Mouse (Mus musculus) limb, embryonic 13.5 days (tissue): ENCODE measurements around the gene Ugt1a2. TPM values are rescaled to one million over a fixed set of nuclear protein-coding genes. Genes with fewer than 3 reads are reported as not detected.
"Not testable (repeated sequence)": the region's sequence is repeated elsewhere in the genome, so short reads cannot be mapped to it uniquely, and the experiment has no call there.

Experiments
- ATAC-seq: fragments of 200-750 bp; cut with Nextera tagmentation; 2 replicates; pipeline ENCODE4 v1.8.0; 2017; ENCODE audit warnings: low read depth, moderate number of reproducible peaks, moderate TSS enrichment; ENCODE audit not compliant: low FRiP score
- H3K27ac ChIP-seq: fragments of 300-500 bp; sonication (generic); 2 replicates; pipeline ENCODE4 v1.5.1; 2015; ENCODE audit warnings: inconsistent platforms, mild to moderate bottlenecking, moderate library complexity
- H3K27me3 ChIP-seq: fragments of 300-500 bp; sonication (generic); 2 replicates; pipeline ENCODE4 v1.6.1; 2015; ENCODE audit warnings: mild to moderate bottlenecking, inconsistent platforms
- H3K36me3 ChIP-seq: fragments of 300-500 bp; sonication (generic); 2 replicates; pipeline ENCODE4 v1.6.1; 2015; ENCODE audit warnings: inconsistent platforms, mild to moderate bottlenecking, moderate library complexity
- H3K4me1 ChIP-seq: fragments of 300-500 bp; sonication (generic); 2 replicates; pipeline ENCODE4 v1.6.1; 2015; ENCODE audit warnings: inconsistent platforms
- H3K4me2 ChIP-seq: fragments of 300-500 bp; sonication (generic); replicated peaks from 2 replicates; pipeline ENCODE4 v1.6.1; 2015; ENCODE audit warnings: inconsistent platforms, mild to moderate bottlenecking, moderate library complexity
- H3K4me3 ChIP-seq: fragments of 300-500 bp; sonication (generic); 2 replicates; pipeline ENCODE4 v1.5.1; 2015; ENCODE audit warnings: moderate library complexity, mild to moderate bottlenecking, inconsistent platforms
- H3K9ac ChIP-seq: fragments of 300-500 bp; sonication (generic); 2 replicates; pipeline ENCODE4 v1.6.1; 2015; ENCODE audit warnings: mild to moderate bottlenecking, inconsistent platforms
- H3K9me3 ChIP-seq: fragments of 300-500 bp; sonication (generic); 2 replicates; pipeline ENCODE4 v1.6.1; 2016; ENCODE audit warnings: inconsistent platforms
- WGBS: fragments of 180-500 bp; shearing (Covaris S2); methylation state at CpG from one replicate; pipeline ENCODE4 v1.1.7; 2015; 5-methylcytosine and 5-hydroxymethylcytosine counted together
- polyA plus RNA-seq: library from polyadenylated mRNA; unstranded; fragments of >200 nt; fragmentation: Nextera tagmentation; extraction: Ambion mirVana; gene quantifications from 2 replicates; pipeline ENCODE4 v1.2.1, GENCODE M21; 2015

The Ugt1a2 gene
- not detected in 2 replicates for polyA plus RNA-seq

GRCm38 (mm10) chr1:88200456-88200855 is at the start of gene Ugt1a2:
Gene Ugt1a2, plus strand, starts transcription at chr1:88200601.
- Histone ChIP-seq H3K4me2 (no peak within 1 kb of the TSS), H3K9ac (no peak within 1 kb of the TSS), H3K9me3 (peaks cover 9% of the 10 kb centered on the region; the same call in 1 of the 2 replicates), H3K4me3 (no peak within 1 kb of the TSS), H3K36me3 (peaks cover 5% of the 10 kb centered on the region; the same call in 1 of the 2 replicates), H3K27me3 (no peaks in the 10 kb centered on the region), H3K4me1 (no peaks in the 10 kb centered on the region), H3K27ac (no peak within 1 kb of the TSS)
- ATAC-seq: no peak
- 80% methylated on average over 7 of the region's 7 CpGs for WGBS

DNA sequence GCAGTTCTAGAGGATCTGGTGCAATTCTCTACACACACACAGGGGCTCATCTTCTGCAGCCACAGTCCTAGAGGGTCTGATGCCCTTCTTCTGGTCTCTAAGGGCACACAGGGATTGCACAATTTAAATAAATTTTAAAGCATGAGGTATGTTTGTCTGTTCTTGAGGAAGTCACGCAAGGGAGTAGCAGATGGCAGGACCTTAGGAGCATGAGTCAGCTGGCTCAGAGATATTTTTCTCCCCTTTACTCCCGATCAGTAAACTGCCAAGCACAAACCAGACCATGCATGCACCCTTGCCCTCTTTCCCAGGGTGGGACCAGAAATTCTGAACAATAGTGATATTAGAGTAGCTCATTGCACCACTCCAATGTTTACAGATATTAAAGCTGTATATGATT is 42.0 kb upstream of the Ugt1a2 start:
- no peak for ATAC-seq
- no peak overlapping the region for H3K27ac ChIP-seq
- no peaks in the 10 kb centered on the region for H3K4me1 ChIP-seq
- 84% methylated on average over 2 of the region's 2 CpGs for WGBS
- no peaks in the 10 kb centered on the region for H3K27me3 ChIP-seq
- no peak overlapping the region for H3K4me2 ChIP-seq
- no peaks in the 10 kb centered on the region for H3K36me3 ChIP-seq
- H3K4me3 ChIP-seq: no peak overlapping the region
- H3K9me3 ChIP-seq: no peaks in the 10 kb centered on the region
- no peak overlapping the region for H3K9ac ChIP-seq

GRCm38 (mm10) chr1:88165711-88166110 is 34.7 kb upstream of the Ugt1a2 start, which contains the start of gene Ugt1a5:
Gene Ugt1a5, plus strand, starts transcription at chr1:88166012.
- no peak within 1 kb of the TSS for H3K9ac ChIP-seq
- 78% methylated on average over 5 of the region's 5 CpGs for WGBS

GRCm38 (mm10) chr1:88172190-88172589 is 28.2 kb upstream of the Ugt1a2 start:
- 82% methylated on average over 7 of the region's 7 CpGs for WGBS
- H3K36me3 ChIP-seq: not testable (repeated sequence)

More at GRCm38 (mm10) chr1:88165711-88166110, 34.7 kb upstream of the Ugt1a2 start, which contains the start of gene Ugt1a5:
- no peak for ATAC-seq
- Histone ChIP-seq H3K36me3 (no peaks in the 10 kb centered on the region), H3K4me1 (no peaks in the 10 kb centered on the region), H3K4me3 (no peak within 1 kb of the TSS), H3K27ac (no peak within 1 kb of the TSS), H3K9me3 (no peaks in the 10 kb centered on the region), H3K27me3 (no peaks in the 10 kb centered on the region), H3K4me2 (no peak within 1 kb of the TSS)

GRCm38 (mm10) chr1:88179657-88180056 is 20.7 kb upstream of the Ugt1a2 start:
- no peaks in the 10 kb centered on the region; the same call in 1 of the 2 replicates for H3K27me3 ChIP-seq
- no peaks in the 10 kb centered on the region for H3K36me3 ChIP-seq
- H3K9ac ChIP-seq: no peak overlapping the region
- no peak for ATAC-seq
- H3K27ac ChIP-seq: no peak overlapping the region
- H3K4me2 ChIP-seq: no peak overlapping the region
- H3K9me3 ChIP-seq: peaks cover 29% of the 10 kb centered on the region
- H3K4me3 ChIP-seq: no peak overlapping the region
- no peaks in the 10 kb centered on the region for H3K4me1 ChIP-seq
- 81% methylated on average over 1 of the region's 1 CpGs for WGBS

More at GRCm38 (mm10) chr1:88172190-88172589, 28.2 kb upstream of the Ugt1a2 start:
- H3K27me3 ChIP-seq, H3K4me2 ChIP-seq, ATAC-seq, H3K4me1 ChIP-seq, H3K4me3 ChIP-seq, H3K27ac ChIP-seq, H3K9ac ChIP-seq: not testable (repeated sequence)
- H3K9me3 ChIP-seq: peaks cover 16% of the 10 kb centered on the region

DNA sequence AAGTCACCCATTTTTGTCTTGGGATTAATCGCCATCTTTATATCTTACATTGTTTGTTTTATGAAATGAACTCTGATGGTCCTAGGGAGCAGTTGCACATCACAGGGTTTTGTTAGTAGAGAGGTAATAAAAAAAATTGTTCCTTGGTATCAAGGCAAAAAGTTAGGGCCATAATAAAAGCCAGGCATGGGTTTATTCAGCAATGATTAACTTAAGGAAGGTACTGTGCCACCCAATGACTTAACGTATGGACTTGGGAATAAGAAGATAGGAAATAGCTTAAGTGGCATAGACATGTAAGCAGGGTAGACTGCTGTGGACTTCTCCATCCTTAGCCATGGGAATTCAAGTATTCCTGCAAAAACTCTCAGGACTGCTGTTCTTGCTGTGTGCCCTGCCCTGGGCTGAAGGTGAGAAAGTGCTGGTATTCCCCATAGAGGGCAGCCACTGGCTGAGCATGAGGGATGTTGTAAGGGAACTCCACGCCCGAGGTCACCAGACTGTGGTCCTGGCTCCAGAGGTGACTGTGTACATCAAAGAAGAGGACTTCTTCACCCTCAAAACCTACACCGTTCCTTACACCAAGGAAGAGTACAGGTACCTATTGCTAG is 14.0 kb upstream of the Ugt1a2 start:
- no peaks in the 10 kb centered on the region for H3K36me3 ChIP-seq
- H3K4me3 ChIP-seq: no peak overlapping the region
- no peak for ATAC-seq
- no peak overlapping the region for H3K27ac ChIP-seq
- no peak overlapping the region for H3K4me2 ChIP-seq
- H3K4me1 ChIP-seq: no peaks in the 10 kb centered on the region
- H3K9me3 ChIP-seq: no peaks in the 10 kb centered on the region; the same call in 1 of the 2 replicates
- no peak overlapping the region for H3K9ac ChIP-seq
- no peaks in the 10 kb centered on the region; the same call in 1 of the 2 replicates for H3K27me3 ChIP-seq
- WGBS: 83% methylated on average over 5 of the region's 5 CpGs

- H3K4me1 ChIP-seq: no peaks in the 10 kb centered on the region
- H3K4me3 ChIP-seq: no peak overlapping the region
- H3K9ac ChIP-seq: no peak overlapping the region
- no peaks in the 10 kb centered on the region for H3K36me3 ChIP-seq
- no peak for ATAC-seq
- no peaks in the 10 kb centered on the region; the same call in 1 of the 2 replicates for H3K9me3 ChIP-seq
- H3K27ac ChIP-seq: no peak overlapping the region
- no peaks in the 10 kb centered on the region for H3K27me3 ChIP-seq
- H3K4me2 ChIP-seq: no peak overlapping the region
- WGBS: 75% methylated on average over 3 of the region's 3 CpGs
Observed at GRCm38 (mm10) chr1:88192136-88192535, 8.3 kb upstream of the Ugt1a2 start.

DNA sequence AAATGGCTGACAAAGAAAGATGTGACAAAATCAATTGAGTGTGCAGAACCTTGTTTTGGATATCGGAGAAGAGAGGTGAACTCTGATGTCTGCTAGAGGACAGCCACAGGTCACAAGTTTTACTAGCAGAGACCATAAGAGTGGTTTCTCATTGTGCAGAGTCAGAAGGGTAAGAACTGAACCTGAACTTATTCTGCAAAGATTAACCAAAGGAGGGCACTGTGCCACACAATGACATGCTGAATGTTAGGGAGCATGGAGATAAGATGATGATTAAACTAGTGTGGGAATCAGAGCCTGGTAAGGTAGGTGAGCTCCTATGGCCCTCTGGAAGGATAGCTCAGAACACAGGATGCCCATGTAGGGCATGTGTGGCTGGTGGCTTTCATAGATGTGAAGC is 4.7 kb upstream of the Ugt1a2 start:
- Histone ChIP-seq H3K4me1 (no peaks in the 10 kb centered on the region), H3K9ac (no peak overlapping the region), H3K36me3 (no peaks in the 10 kb centered on the region), H3K27ac (no peak overlapping the region), H3K9me3 (no peaks in the 10 kb centered on the region), H3K4me3 (no peak overlapping the region), H3K27me3 (no peaks in the 10 kb centered on the region), H3K4me2 (no peak overlapping the region)
- ATAC-seq: no peak
- 85% methylated on average over 1 of the region's 1 CpGs for WGBS

DNA sequence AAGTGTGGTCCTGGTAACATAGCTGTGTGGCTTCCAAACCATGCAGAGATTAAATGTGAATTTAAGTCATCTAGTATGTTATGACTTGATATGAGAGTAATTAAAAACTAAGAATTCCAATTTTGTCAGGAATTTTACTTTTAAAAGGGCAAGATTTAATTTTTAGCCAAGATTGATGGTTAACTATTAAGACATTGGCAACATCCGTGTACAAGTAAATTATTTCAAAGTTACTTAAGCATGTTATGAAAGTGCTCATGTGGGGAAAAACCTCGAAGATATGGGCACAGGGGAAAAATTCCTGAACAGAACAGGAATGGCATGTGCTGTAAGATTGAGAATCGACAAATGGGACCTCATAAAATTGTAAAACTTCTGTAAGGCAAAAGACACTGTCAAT is 3.0 kb upstream of the Ugt1a2 start:
- 66% methylated on average over 3 of the region's 3 CpGs for WGBS
- no peak overlapping the region for H3K4me2 ChIP-seq
- no peak overlapping the region for H3K9ac ChIP-seq
- no peaks in the 10 kb centered on the region for H3K9me3 ChIP-seq
- H3K4me3 ChIP-seq: no peak overlapping the region
- H3K27me3 ChIP-seq: no peaks in the 10 kb centered on the region
- ATAC-seq: no peak
- H3K36me3 ChIP-seq: no peaks in the 10 kb centered on the region
- no peaks in the 10 kb centered on the region for H3K4me1 ChIP-seq
- H3K27ac ChIP-seq: no peak overlapping the region

- H3K9ac ChIP-seq: no peak overlapping the region
- peaks cover 5% of the 10 kb centered on the region; the same call in 1 of the 2 replicates for H3K36me3 ChIP-seq
- H3K4me3 ChIP-seq: no peak overlapping the region
- H3K4me1 ChIP-seq: no peaks in the 10 kb centered on the region
- ATAC-seq: no peak
- 66% methylated on average over 2 of the region's 2 CpGs for WGBS
- H3K4me2 ChIP-seq: no peak overlapping the region
- H3K27ac ChIP-seq: no peak overlapping the region
- H3K9me3 ChIP-seq: peaks cover 7% of the 10 kb centered on the region; the same call in 1 of the 2 replicates
- no peaks in the 10 kb centered on the region for H3K27me3 ChIP-seq
Observed at GRCm38 (mm10) chr1:88199996-88200395, 405 bp upstream of the Ugt1a2 start.

DNA sequence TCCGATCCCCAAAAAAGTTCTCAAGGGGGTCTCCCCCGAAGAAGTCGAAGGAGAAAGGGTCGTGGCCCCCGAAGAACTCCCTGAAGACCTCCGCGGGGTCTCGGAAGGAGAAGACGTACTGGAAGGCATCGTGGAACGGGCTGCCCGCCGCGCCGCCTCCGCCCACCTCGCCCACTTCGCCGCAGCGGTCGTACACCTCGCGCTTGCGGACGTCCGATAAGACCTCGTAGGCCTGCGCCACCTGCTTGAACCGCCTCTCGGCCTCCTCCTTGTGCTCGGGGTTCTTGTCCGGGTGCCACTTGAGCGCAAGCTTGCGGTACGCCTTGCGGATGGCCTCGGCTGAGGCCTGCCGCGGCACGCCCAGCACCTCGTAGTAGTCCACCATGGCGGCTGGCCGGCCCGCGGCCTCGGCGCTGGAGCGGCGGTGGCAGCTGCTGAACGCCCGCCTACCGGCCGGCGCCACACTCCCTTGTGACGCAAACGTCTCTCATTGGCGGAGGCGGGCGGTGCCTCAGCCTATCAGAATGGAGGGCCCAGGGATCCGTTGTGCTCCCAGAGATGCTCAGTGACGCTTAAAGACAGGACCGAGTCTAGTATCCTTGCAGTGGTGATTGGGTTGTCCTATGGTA is 5.0 kb downstream of the Ugt1a2 start, which contains the start of gene Dnajb3:
Gene Dnajb3 (minus strand): TSS at position 489 of the 629 bp plus-strand sequence.
- Histone ChIP-seq H3K27me3 (no peaks in the 10 kb centered on the region), H3K4me3 (peak within 1 kb of the TSS; percentile 53), H3K4me1 (no peaks in the 10 kb centered on the region), H3K27ac (0 out of 2 replicates have a peak within 1 kb of the TSS, but pooled peaks have one; percentile 22), H3K4me2 (peak within 1 kb of the TSS; percentile 75), H3K9ac (peak within 1 kb of the TSS; percentile 74), H3K9me3 (peaks cover 9% of the 10 kb centered on the region; the same call in 1 of the 2 replicates), H3K36me3 (peaks cover 5% of the 10 kb centered on the region; the same call in 1 of the 2 replicates)
- WGBS: 7% methylated on average over 62 of the region's 62 CpGs
- ATAC-seq: peak; percentile 98

DNA sequence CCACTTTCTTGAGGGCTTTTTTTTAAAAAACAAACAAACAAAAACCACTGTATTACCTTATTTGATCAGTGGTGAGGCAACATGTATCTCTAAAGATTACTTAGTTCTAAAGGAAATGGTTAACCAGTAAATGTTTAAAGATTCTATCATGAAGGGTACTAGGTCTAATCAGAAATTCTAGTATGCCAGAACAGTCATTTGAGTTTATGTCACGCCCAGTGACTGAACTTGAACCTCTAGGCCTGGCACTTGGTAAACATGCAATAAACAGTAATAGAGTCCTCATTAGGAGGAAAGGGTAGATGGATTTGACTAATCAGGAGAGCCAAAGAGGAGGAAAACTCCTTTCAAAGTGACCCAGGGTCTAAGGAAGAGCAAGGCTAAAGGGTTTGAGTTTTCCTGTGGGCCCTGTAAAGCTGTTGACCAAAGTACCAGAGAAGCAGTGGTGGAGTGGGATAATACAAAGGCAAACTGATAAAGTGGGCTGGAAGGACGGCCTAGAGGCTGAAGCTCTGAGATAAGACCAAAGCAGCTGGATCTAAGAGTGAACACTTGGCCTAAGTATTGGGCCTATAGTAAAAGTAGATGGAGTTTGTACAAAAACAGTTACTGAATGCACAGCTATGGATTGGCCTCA is 6.6 kb downstream of the Ugt1a2 start:
- no peak overlapping the region for H3K27ac ChIP-seq
- no peak overlapping the region for H3K4me3 ChIP-seq
- no peaks in the 10 kb centered on the region for H3K27me3 ChIP-seq
- H3K4me1 ChIP-seq: no peaks in the 10 kb centered on the region
- ATAC-seq: no peak
- WGBS: 82% methylated on average over 2 of the region's 2 CpGs
- H3K4me2 ChIP-seq: no peak overlapping the region
- H3K9me3 ChIP-seq: peaks cover 17% of the 10 kb centered on the region
- peaks cover 5% of the 10 kb centered on the region; the same call in 1 of the 2 replicates for H3K36me3 ChIP-seq
- no peak overlapping the region for H3K9ac ChIP-seq
